Mouse (Mus musculus): ENCODE data around the gene Trove2. TPM values are rescaled to one million over a fixed set of nuclear protein-coding genes. Genes with fewer than 3 reads are reported as not detected.
"Not testable (repeated sequence)": the region's sequence is repeated elsewhere in the genome, so short reads cannot be mapped to it uniquely, and the experiment has no call there.

Gene Trove2
- total RNA-seq, 2 experiments from 2014 or later, result 29.0 to 29.5 TPM

DNA sequence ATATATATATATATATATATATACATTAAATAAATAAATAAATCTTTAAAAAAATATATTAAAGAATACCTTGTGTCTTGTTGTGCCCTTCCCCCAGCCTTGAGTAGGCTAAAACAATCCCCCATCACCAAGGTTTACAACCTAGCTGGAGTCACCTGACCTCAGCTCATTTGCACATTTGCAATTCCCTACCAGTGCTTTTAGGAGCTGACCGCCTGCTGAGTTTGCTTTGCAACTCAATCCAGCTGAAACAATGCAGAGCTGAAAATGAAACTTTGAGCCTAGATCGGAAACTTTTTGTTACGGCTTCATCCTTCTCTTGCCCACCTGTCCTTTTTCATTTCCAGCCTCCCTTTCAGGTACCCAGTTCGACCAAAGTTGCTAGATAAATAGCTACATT, 45.2 kb downstream of the Trove2 start:
- DNase-seq (ENCODE audit: extremely low spot score in 1 of 2, low spot score in 2 of 2), result no peak
- TF ChIP-seq CTCF (IDR thresholded peaks at IDR 0.05), result no peak

DNA sequence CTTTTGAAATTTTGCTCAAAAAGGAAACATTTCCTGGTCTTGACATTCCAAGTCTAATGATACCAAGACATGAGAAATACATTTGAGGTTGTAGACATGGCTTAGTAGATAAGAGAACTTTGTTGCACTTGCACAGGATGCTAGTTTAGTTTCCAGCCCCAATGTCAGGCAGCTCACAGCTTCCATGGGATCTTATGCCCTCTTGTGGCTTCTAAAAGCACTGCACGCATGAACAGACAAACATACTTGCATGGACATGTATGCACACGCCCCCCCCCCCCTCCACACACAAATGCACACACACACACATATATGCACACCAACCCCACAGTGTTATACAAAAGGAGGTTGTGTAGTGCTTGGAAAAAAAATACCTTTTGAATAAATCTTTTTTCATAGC, 46.0 kb downstream of the Trove2 start:
- H3K4me3 ChIP-seq, result no peak overlapping the region
- peak; percentile 24 for TF ChIP-seq CTCF (IDR thresholded peaks at IDR 0.05)
- intact Hi-C loops (cut with DNase I), result no loop called here
- H3K27ac ChIP-seq, result no peak overlapping the region
- no peak for DNase-seq (ENCODE audit: extremely low spot score in 1 of 2, low spot score in 2 of 2)

More for the DNA sequence above, 45.2 kb downstream of the Trove2 start:
- H3K4me3 ChIP-seq, result no peak overlapping the region
- H3K27ac ChIP-seq, result no peak overlapping the region
- intact Hi-C loops (cut with DNase I), result no loop called here

- DNase-seq (ENCODE audit: extremely low spot score in 1 of 2, low spot score in 2 of 2), result no peak
- Histone ChIP-seq H3K27ac (no peak overlapping the region), H3K4me3 (no peak overlapping the region)
- intact Hi-C loops (cut with DNase I), result no loop called here
- no peak for TF ChIP-seq CTCF (IDR thresholded peaks at IDR 0.05)
Observed at GRCm38 (mm10) chr1:143727701-143728445, 49.0 kb downstream of the Trove2 start.

DNA sequence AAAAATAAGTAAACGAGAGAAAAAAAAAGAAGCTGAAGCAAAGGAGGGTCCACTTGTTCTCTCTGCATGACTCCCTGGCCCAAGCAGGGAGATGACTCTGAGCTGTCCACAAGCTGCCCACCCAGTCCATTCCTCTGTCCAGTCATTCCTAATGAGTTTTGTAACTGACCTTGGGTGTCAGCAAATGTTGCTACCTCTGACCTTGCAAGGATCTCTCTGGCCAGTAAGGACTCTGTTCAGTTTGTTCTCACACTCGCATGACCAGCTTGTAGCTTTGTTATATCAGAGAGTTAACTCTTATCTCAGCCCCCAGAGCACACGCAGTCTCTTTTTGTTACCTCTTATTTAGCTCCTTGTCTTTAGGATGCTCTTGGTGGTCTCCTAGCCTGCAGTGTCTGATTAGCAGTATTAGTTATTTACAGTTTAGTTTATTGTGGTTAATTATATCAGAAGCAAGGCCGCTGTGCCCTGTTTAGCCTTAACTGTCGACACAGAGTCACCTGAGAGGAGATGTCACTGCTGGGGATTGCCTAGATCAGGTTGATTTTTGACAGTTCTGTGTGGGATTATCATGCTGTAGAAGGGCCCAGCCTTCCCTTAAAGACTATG, 52.3 kb downstream of the Trove2 start:
- Histone ChIP-seq H3K4me3 (no peak overlapping the region), H3K27ac (no peak overlapping the region)
- intact Hi-C loops (cut with DNase I), result no loop called here
- no peak for DNase-seq (ENCODE audit: extremely low spot score in 1 of 2, low spot score in 2 of 2)
- no peak for TF ChIP-seq CTCF (IDR thresholded peaks at IDR 0.05)

GRCm38 (mm10) chr1:143716038-143716437, 60.8 kb downstream of the Trove2 start, which contains the start of gene Glrx2:
TSS of gene Glrx2 (plus strand) at chr1:143716338.
- intact Hi-C loops (cut with DNase I); DNase-seq (ENCODE audit: extremely low spot score in 1 of 2, low spot score in 2 of 2); H3K4me3 ChIP-seq; H3K27ac ChIP-seq: not testable (repeated sequence)

DNA sequence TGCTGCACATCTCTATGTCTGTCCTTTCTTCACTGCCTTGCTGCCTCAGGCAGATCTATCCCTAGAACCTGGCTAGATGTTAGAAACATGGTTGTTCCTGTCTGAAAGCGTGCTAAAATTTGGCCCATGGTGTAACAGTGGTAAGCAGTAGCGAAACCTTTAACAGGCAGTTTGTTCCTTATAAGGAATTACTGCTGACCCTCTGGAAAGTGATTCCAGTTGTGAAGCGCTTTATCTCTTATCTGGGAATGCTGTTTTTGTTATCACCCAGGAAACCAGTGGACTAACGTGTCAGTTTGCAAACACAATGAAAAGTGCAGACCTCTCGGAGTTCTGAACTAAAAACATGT, 66.3 kb downstream of the Trove2 start:
- intact Hi-C loops (cut with DNase I), result no loop called here
- Histone ChIP-seq H3K4me3 (no peak overlapping the region), H3K27ac (no peak overlapping the region)
- no peak for TF ChIP-seq CTCF (IDR thresholded peaks at IDR 0.05)
- DNase-seq (ENCODE audit: extremely low spot score in 1 of 2, low spot score in 2 of 2), result no peak

DNA sequence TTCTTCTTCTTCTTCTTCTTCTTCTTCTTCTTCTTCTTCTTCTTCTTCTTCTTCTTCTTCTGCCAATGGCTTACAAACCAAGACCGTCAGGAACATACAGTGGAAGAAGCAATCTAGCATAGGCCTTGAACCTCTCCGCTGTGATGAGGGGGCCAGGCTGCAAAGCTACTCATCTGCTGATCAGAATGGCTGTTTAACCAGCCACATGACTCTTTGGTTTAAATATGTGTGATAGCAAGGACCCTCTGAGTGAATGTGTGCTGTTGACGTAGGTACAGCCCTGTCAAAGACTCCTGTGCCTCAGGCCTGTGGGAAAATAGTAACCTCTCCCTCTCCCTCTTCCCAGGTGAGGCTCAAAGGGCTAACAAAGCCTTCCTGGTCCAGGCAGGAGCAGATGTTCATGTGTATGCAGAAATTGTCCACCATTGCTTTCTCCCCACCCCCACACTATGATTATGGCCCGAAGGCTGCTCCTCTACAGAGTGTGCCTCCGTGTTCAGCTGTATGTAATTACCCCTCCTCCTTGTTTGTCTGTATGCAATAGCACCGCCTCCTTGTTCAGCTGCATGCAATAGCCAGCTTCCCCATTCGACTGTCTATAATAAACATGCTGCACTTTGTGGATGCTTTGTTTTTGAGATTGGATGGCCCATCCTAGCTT, 66.8 kb downstream of the Trove2 start:
- Histone ChIP-seq H3K4me3 (no peak overlapping the region), H3K27ac (no peak overlapping the region)
- intact Hi-C loops (cut with DNase I), result no loop called here
- no peak for DNase-seq (ENCODE audit: extremely low spot score in 1 of 2, low spot score in 2 of 2)
- TF ChIP-seq CTCF (IDR thresholded peaks at IDR 0.05), result no peak

- intact Hi-C loops (cut with DNase I), result no loop called here
- DNase-seq (ENCODE audit: extremely low spot score in 1 of 2, low spot score in 2 of 2), result no peak
- no peak overlapping the region for H3K4me3 ChIP-seq
- no peak for TF ChIP-seq CTCF (IDR thresholded peaks at IDR 0.05)
- no peak overlapping the region for H3K27ac ChIP-seq
Observed at GRCm38 (mm10) chr1:143708361-143708760, 68.5 kb downstream of the Trove2 start.

DNA sequence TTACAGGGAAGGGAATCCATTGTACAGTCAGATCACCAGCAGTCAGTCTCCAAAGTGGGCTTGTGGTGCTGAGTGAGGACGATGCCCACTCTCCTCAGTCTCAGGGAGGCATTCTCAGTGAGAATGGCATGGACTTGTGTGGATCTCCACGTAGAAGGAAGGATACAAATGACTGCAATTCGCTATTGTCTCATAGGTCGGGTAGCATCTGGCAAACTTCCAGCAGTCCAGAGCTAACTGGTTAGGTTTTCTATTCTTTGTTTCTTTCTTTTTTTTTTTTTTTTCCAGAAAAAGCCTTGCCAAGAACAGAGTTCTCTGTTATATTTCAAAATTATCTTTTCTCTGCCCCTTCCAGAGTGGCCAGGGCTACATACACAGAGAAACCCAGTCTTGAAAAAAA, 69.9 kb downstream of the Trove2 start:
- intact Hi-C loops (cut with DNase I), result no loop called here
- TF ChIP-seq CTCF (IDR thresholded peaks at IDR 0.05), result no peak
- Histone ChIP-seq H3K27ac (no peak overlapping the region), H3K4me3 (no peak overlapping the region)
- DNase-seq (ENCODE audit: extremely low spot score in 1 of 2, low spot score in 2 of 2), result no peak

GRCm38 (mm10) chr1:143702741-143703262, 74.1 kb downstream of the Trove2 start, which contains the start of gene Cdc73:
TSS of gene Cdc73 (minus strand) at chr1:143702893.
- DNase-seq (ENCODE audit: extremely low spot score in 1 of 2, low spot score in 2 of 2), result peak; percentile 92 to 93
- Histone ChIP-seq H3K4me3 (peak within 1 kb of the TSS; percentile 91), H3K27ac (peak within 1 kb of the TSS; percentile 90)
- TF ChIP-seq CTCF (IDR thresholded peaks at IDR 0.05), result peak; percentile 70
- intact Hi-C loops (cut with DNase I), result loop anchor here (1.0 to 2.0 kb wide), 2 partner anchors 36 to 74 kb away; partner anchors contain the start of genes Trove2 and Uchl5

- H3K27ac ChIP-seq, result peak overlapping the region; percentile 90
- intact Hi-C loops (cut with DNase I), result loop anchor here (1.0 to 2.0 kb wide), 2 partner anchors 37 to 75 kb away; partner anchors contain the start of genes Trove2 and Uchl5
- no peak for TF ChIP-seq CTCF (IDR thresholded peaks at IDR 0.05)
- peak in 1 of 2 experiments; percentile 15 for DNase-seq (ENCODE audit: extremely low spot score in 1 of 2, low spot score in 2 of 2)
- peak overlapping the region; percentile 91 for H3K4me3 ChIP-seq
Observed at GRCm38 (mm10) chr1:143702141-143702740, 74.6 kb downstream of the Trove2 start.
